Mouse (Mus musculus): ENCODE data around the gene Nup210l.
"Not testable (repeated sequence)": the region's sequence is repeated elsewhere in the genome, so short reads cannot be mapped to it uniquely, and the experiment has no call there.

Nup210l gene

GRCm38 (mm10) chr3:90094453-90094852 lies 9.5 kb upstream of the Nup210l start:
- no peak for DNase-seq (ENCODE audit: low spot score in 2 of 2)

- DNase-seq (ENCODE audit: low spot score in 2 of 2), result no peak
Observed at GRCm38 (mm10) chr3:90097928-90098327, 6.0 kb upstream of the Nup210l start.

DNA sequence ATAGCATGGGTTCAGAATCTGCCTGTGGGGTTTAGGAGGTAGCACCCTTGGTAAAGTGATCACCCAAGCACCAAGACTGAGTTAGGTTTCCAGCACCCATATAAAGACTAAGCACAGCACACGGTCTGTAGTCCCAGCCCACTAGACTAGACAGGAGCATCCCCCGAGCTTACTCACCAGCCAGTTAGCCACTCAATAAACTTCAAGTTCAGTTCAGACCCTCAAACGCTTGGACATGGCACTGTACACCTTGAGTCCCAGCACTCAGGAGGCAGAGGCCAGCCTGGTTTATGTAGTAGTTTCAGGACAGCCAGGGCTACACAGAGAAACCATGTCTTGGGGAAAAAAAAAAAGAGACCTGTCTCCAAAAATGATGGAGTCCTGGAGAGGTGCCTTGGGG lies 2.9 kb upstream of the Nup210l start:
- DNase-seq (ENCODE audit: low spot score in 2 of 2), result no peak

- no peak for DNase-seq (ENCODE audit: low spot score in 2 of 2)
Observed at GRCm38 (mm10) chr3:90101673-90102072, 2.3 kb upstream of the Nup210l start.

- no peak for DNase-seq (ENCODE audit: low spot score in 2 of 2)
Observed at GRCm38 (mm10) chr3:90102239-90102638, 1.7 kb upstream of the Nup210l start.

DNA sequence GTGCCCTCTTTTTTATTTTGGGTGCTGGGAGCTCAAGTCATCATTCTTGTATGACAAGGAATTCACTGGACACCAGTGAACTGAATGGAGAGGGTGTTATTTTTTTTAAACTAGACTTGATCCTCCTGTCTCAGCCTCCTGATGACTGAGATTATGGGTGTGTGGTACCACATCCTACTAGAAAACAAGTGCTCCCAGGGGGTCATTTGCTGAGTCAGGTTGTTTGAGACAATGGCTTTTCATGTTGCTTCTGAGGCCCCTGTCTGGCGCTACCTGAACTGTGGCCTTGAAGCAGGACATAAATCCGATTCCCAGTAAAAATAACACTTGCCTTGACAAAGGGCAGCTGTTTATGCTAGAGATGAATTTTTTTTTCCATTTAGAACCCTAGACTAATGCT lies 756 bp upstream of the Nup210l start:
- DNase-seq (ENCODE audit: low spot score in 2 of 2), result no peak

DNA sequence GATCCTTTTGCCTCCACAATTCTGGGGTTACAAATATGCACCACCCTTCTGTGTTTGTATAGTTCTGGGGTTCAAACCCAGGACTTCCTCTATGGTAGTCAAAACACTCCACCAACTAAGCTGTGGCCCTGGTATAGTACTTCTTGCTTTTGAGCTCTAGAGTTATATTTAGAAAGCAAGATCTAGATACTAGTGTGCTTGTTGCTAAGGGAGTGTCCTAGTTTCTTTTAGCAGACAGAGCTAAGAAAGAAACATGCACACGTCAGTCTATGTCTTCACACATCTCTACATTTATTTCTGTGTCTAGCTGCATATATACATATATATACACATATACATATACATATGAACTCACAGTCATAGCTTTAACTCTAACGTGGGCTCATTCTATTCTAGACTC lies 7.8 kb downstream of the Nup210l start:
- DNase-seq (ENCODE audit: low spot score in 2 of 2), result no peak

GRCm38 (mm10) chr3:90114342-90114741 lies 10.4 kb downstream of the Nup210l start:
- no peak for DNase-seq (ENCODE audit: low spot score in 2 of 2)

GRCm38 (mm10) chr3:90115526-90115925 lies 11.6 kb downstream of the Nup210l start:
- DNase-seq (ENCODE audit: low spot score in 2 of 2), result no peak

DNA sequence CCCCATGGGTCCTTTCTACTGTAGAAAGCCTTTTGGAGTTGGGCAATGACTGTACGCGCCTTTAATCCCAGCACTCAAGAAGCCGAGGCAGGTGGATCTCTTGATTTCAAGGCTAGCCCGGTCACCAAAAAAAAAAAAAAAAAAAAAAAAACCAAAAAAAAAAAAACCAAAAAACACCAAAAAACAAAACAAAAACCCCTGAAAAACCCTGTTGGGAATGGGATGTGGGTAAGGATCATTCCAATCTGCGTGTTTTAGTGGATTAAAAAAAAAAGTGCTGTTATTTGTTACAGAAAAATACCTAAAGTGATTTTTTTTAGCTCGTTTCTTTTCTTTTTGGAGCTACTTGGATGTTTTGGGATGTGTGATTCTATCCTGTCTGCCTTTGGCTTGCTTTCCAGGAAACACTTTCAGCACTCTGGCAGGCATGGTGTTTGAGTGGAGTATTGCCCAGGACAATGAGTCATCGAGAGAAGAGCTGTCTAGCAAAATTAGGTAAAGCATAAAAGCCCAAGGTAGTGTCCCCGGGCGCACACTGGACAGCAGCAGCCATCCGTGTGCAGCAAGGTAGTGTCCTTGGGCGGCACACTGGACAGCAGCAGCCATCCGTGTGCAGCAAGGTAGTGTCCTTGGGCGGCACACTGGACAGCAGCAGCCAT lies 14.3 kb downstream of the Nup210l start:
- DNase-seq (ENCODE audit: low spot score in 2 of 2), result no peak

DNA sequence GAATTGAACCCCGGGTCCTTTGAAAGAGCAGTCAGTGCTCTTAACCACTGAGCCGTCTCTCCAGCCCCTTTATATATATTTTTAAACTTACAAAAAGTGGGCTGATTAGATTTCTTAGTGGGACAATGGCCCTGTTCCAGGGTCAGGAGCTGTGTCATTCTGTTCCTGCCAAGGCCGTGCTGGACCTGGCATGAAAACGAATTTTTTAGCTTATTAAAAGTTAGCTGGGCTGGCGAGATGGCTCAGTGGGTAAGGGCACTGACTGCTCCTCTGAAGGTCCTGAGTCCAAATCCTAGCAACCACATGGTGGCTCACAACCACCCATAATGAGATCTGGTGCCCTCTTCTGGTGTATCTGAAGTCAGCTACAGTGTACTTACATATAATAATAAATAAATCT lies 18.1 kb downstream of the Nup210l start:
- DNase-seq (ENCODE audit: low spot score in 2 of 2), result not testable (repeated sequence)

DNA sequence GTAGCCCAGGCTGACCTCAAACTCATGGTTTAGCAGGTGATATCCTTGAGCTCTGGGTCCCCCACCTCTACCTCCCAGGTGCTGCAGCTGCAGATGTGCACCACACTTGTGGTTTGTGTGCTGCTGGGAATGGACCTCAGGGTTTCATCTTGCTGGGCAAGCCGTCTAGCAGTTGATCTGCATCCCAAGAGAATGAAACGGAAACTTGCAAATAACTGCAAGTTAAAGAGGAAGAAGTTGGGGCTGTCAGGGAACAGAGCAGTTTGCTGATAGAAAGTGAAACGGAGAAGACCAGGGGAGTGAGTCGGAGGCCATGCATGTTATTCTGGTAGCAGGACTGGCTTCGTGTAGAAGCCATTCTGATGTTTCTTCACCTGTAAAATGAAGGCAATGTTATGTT lies 21.8 kb downstream of the Nup210l start:
- no peak for DNase-seq (ENCODE audit: low spot score in 2 of 2)

- no peak for DNase-seq (ENCODE audit: low spot score in 2 of 2)
Observed at GRCm38 (mm10) chr3:90127881-90128280, 23.9 kb downstream of the Nup210l start.

DNA sequence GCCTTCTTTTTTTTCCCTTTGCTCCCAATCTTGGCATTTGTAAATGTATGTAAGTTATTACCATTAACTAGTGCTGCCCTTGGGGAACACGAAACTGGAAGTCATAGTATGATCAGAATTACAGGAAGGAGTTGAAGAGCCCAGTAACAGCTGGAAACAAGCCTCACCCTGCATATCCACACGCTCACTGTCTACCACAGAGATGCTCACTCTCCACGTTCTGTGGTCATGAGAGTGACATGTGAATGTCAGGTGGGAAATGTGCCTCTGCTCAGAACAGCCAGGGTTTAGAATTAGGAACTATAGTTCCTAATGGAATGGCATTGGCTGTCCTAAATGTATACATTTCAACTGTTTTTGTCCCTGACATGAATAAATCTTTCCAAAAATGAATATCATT lies 28.8 kb downstream of the Nup210l start:
- DNase-seq (ENCODE audit: low spot score in 2 of 2), result no peak

DNA sequence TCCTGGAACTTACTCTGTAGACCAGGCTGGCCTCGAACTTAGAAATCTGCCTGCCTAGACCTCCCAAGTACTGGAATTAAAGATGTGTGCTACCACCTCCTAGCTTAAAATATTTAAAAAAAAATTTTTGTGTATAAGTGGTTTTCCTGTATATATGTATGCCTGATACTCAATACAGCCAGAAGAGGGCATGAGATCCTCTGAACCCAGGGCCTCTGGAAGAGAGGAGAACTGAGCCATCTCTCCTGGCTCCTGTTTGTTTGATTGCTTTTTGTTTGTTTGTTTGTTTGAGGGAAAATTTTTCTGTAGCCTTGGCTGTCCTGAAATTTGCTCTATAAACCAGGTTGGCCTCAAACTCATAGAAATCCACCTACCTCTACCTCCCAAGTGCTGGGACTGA lies 29.4 kb downstream of the Nup210l start:
- no peak for DNase-seq (ENCODE audit: low spot score in 2 of 2)

- no peak for DNase-seq (ENCODE audit: low spot score in 2 of 2)
Observed at GRCm38 (mm10) chr3:90134483-90134882, 30.6 kb downstream of the Nup210l start.

- DNase-seq (ENCODE audit: low spot score in 2 of 2), result no peak
Observed at GRCm38 (mm10) chr3:90134993-90135392, 31.1 kb downstream of the Nup210l start.

GRCm38 (mm10) chr3:90136660-90137059 lies 32.7 kb downstream of the Nup210l start:
- DNase-seq (ENCODE audit: low spot score in 2 of 2), result no peak

- no peak for DNase-seq (ENCODE audit: low spot score in 2 of 2)
Observed at GRCm38 (mm10) chr3:90137606-90138005, 33.7 kb downstream of the Nup210l start.

- no peak for DNase-seq (ENCODE audit: low spot score in 2 of 2)
Observed at GRCm38 (mm10) chr3:90139962-90140361, 36.0 kb downstream of the Nup210l start.

DNA sequence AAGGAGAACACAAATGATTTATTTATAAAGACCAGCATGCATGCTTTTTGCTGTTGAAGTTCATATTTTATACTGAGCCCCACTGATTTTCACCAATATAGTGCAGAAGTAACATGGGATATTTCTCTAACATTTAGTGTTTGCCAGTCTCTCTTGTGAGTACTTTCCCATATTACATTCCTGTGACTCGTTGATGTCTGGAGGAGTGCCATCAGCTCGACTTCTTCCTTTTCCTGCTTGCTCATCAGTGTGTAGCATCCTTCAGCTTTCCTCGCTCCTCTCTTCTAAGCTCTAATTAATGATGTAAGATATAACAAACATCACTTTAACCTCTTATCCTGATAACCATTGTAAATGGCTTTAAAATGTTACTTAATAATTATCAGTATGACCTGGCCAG lies 41.5 kb downstream of the Nup210l start:
- no peak for DNase-seq (ENCODE audit: low spot score in 2 of 2)

- DNase-seq (ENCODE audit: low spot score in 2 of 2), result no peak
Observed at GRCm38 (mm10) chr3:90146651-90147050, 42.7 kb downstream of the Nup210l start.

GRCm38 (mm10) chr3:90151086-90151740 lies 47.3 kb downstream of the Nup210l start:
- no peak for DNase-seq (ENCODE audit: low spot score in 2 of 2)

GRCm38 (mm10) chr3:90155996-90156395 lies 52.1 kb downstream of the Nup210l start:
- DNase-seq (ENCODE audit: low spot score in 2 of 2), result no peak

All from cerebellum, postnatal 4 days (tissue).